Mouse (Mus musculus): ENCODE measurements around the gene Il25.
"Not testable (repeated sequence)": the region's sequence is repeated elsewhere in the genome, so short reads cannot be mapped to it uniquely, and the experiment has no call there.

The Il25 gene

DNA sequence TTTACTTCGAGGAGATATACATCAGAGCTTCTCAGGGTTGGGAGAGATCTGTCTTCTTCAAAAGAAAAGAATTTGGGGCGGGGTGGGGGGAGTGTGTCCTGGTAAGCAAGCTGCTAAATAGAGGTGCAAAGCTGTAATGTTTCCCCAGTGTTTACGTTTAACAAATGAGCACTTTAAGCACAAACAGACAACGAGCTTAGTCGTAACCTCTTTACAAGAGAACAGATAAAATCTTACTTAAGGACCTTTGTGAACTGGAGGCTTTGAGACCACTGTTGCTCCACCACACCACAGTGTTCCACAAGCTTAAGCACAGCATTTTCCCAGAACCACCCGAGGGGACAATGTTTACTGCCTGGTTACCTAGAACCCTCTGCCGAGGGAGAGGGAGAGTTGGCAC lies 5.2 kb upstream of the Il25 start:
- no peak for DNase-seq (ENCODE audit: low read depth)

DNA sequence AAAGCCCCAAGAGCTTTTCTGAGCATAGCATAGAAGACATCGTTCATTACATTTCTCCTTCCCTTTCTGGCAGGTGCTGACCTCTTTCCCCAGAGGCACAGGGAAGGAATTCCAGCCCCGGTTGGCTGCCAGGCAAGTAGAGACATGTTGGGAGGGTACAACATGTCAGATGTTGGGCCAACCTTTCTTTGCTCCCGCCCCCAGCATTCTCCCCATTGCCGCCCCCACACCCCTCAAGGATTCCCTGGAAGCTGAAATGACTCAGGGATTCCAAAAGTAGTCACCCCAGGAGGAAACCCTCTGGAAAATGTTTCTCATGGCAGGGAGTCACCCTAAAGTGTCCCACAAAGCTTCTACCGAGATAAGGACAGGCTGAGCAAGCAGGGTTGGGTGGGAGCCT lies 2.7 kb upstream of the Il25 start:
- no peak for DNase-seq (ENCODE audit: low read depth)

DNA sequence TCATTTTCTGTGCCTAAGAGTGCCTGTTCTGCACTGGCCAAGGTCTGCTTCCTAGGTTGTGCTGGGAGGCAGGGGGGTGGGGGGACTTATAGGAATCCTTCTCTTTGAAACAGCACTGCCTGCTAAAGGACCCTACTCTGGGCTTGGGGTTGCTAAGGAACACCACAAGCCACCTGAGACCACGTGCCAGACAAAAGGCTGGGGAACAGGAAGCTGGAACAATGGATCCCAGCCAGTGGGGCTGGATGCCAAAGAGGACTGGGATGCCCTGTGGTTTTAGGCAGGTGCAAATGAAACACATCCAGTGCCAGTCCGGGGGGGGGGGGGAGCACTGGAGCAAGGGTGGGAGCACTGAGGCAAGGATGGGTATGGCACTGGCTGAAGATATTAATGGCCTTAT lies 2.1 kb upstream of the Il25 start:
- no peak for DNase-seq (ENCODE audit: low read depth)

DNA sequence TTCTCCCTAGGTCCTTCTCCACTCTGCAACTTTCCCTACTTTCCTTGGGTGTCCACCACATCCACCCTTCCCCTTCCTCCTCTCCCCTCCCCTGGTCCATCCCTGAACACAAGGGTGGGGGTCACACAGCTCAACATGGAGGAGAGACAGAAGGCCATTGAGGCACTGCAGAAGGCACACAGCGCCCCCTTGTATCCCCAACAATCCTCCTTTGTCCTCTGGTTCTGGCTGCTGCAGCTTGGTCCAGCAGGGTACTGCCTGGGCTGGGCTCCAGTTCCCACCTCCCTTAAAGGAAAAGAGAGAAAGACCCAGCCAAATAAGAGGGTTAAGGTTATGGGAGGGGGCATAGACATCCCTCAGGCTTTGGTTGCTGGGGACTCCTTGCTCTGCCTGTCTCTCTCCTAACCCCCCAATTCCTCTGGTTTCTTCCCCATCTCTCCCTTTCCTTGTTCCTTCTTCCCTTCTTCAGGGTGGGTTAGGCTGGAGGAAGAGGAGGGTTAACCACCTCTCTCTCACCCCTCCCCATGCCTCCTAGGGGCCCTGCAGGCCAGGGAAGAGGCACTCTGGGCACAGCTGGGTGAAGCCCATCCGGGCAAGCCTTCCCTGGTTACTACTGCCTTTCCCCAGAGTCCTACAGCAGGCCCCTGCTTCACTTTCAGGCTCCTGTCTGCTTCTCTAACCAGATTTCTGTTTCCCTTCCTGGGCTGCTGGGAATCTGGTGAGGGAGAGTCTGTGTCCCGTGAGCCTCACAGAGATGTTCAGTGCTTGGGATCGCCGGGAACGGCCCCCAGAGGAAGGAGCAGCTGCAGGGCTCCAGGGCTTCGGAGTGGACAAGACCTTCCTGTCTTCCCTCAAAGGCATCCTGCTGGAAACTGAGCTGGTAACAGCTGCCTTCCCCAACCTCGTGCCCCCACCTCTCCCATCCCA lies 3.7 kb downstream of the Il25 start, which contains the start of gene Cmtm5:
Gene Cmtm5 (plus strand): TSS at position 358 of the 927 bp plus-strand sequence.
- no peak for DNase-seq (ENCODE audit: low read depth)

DNA sequence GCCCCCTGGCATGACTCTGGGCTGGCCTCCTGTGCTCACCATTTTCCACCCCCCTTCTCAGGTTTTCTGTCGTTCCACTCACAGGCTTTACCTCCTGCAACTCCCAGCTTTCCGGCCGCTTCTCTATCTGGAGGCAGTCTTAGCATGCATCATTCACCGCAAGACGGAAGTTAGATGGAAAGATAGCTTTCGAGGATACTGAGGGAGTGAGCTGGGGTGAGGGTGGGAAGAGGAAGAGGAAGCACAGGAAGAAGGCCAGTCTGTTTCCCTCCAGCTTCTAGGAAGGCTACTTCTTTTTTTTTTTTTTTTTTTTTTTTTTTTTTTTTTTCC lies 4.3 kb downstream of the Il25 start:
- no peak for DNase-seq (ENCODE audit: low read depth)

DNA sequence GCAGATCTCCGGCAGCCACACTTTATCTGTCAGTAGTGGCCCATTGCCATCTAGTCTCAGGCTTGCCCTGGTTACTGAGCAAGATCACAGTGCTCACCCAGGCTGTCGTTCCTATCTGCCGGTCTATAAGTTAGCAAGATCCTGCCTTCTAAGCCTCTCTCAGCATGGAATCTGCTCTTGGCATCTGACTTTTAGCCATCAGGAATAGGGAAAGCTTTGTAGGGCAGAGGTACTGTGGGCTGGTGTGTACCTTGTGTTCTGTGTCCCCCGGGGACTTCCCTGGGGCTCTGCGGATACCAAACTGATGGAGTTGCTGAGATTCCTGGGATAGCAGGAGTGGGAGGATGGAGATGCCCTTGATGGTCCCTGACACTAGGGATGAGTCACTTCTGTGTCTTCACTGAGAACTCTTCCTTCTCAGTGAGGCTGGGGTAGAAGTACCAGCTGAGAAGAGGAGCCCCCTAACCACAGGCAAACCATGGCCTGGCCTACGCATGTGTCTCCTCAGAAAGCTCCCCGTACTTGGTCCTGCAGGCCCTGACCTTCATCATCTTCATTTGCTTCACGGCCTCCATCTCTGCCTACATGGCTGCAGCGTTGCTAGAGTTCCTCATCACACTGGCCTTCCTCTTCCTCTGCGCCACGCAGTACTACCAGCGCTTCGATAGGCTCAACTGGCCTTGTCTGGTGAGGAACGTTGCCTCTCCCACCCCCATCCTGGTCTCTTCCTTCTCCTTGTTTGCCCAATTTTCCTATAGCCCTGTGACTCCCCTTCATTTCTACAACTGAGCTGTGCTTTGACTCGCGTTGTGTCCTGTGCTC lies 5.1 kb downstream of the Il25 start:
- no peak for DNase-seq (ENCODE audit: low read depth)

DNA sequence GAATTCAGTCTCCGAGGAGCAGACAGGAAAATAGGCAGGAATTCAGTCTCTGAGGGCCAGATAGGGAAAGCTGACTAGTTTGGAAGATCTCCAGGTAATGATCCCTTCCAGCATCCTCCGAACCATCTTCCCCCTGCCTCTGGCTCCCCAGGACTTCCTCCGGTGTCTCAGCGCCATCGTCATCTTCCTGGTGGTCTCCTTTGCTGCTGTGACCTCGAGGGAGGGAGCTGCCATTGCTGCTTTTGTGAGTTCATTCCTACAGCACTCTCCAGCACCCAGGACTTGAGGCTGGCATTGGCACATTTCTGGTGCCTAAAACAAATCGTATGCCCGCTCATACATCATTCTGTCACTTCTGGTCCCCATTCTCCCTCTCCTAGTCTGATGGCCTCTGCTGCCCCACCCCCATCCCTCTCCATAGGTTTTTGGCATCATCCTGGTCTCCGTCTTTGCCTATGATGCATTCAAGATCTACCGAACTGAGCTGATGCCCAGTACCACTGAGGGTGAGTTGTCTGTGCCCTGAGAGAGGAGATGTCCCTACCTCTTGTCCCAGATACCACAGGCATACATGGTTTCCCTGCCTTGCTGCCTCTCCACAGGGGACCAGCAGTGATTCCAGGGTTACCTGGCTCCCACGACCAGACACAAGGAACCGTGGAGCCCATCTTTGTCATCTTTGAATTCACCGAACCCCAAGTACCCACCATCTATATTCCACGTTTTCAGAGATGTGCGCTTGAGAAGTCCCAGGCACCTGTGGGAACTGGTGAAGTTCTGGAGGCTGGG lies 6.1 kb downstream of the Il25 start:
- DNase-seq (ENCODE audit: low read depth): no peak

DNA sequence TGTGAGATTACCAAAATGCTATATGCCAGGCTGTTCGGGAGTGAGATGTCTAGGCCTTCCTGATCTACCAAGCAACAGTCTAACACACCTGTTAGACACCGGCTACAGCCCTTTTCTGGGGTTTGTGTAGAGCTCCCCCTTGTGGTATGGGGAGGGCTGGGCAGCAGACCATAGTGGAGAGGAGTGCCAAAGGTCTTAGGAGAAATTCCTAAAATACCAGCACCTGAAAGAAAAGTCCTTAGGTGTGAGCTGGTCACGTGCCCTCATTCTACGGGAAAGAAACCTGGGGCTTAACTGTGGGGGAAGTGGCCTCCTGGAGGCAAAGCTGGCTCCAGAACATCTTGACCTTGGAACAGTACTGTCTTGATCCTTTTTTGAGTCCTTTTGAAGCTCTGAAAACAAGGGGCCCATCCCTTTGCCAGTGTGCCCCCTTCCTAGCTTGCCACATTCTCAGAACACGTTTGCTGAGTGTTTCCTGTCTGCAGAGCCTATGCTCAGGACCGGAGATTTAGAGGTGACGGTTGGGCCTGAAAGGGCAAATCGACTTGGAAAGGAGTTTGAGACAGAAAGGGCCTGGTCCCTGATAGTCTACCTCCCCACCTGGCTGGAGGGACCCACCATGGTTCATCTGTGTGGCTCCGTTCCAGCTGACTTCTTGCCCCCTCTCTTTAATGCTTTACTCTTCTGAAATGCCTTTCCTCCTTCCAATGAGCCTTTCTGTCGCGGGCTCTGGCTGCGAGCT lies 7.1 kb downstream of the Il25 start:
- DNase-seq (ENCODE audit: low read depth): peak; percentile 49

DNA sequence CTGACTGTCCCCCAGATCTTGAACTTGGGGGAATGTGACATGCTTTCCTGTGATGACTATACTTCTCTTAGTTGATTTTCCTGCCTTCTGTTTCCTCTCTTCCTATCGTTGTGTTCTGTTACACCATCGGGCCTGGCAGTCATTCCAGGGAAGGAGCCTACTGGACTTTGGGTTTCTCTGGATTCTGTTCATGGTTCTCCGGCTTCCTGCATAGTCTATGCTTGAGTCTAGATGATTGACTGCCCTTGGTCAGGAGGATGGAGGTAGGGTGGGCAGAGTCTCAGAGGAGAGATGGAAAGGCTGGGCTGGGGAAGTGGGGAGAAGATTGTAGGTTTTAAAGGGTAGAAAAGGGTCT lies 7.7 kb downstream of the Il25 start:
- no peak for DNase-seq (ENCODE audit: low read depth)

DNA sequence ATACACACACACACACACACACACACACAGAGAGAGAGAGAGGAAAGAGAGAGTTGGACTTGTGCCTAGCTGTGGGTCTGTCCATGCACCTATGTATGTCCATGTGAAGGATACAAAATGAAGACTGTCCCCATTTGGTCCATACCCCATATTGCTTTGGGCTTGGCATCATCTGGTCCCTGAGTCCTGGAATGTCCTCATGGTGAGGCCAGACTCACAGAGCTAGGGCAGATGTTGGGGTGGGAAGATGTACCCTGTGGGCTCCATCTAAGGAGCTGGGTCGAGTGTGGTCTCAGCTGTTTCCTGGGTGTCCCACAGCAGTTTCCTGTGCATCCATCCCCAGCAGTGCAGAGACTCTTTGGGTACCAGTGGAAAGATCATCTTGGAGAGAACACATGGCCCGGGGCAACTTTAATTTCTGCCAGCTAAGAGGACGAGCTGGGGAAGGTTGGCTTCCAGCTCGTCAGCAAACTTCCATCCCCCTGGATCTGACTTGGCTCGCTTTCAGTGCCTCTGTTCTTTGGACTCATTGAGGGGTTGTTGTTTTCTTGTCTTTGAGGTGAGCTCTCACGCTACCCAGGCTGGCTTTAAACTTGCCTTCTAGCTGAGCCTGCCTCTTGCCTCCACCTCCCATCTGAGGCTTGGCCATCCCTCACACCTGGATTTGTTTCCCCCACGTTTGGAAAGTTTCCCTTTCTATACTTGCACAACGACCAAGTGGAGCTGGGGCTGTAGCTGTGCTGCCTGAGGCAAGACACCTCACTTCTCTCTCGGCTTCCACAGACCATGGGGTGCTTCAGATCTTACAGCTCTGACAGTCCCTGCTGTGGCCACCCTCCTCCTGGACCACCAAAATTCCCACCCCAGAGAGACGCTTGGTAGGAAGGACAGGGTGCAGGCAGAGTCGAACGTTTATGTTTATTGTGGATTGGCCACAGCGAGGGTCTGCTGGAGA lies 8.8 kb downstream of the Il25 start:
- DNase-seq (ENCODE audit: low read depth): no peak

DNA sequence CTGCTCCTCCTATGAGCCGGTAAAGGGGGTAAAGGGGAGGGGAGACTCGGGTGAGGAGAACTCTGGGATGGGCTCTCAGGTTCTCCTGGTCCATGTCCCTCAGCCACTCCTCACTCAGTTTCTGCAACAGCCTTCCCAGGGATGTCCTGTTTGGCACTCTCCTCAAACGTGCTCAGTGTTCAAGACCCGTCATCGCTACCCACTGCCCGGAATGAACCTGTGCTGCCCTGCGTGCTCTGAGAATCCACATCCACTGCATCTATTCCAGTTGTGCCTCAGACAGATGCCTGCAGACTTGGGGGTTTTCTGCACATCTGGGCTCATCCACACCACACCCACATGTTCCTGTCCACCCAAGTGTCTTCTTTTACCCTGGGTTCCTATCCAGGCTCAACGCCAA lies 10.0 kb downstream of the Il25 start:
- no peak for DNase-seq (ENCODE audit: low read depth)

DNA sequence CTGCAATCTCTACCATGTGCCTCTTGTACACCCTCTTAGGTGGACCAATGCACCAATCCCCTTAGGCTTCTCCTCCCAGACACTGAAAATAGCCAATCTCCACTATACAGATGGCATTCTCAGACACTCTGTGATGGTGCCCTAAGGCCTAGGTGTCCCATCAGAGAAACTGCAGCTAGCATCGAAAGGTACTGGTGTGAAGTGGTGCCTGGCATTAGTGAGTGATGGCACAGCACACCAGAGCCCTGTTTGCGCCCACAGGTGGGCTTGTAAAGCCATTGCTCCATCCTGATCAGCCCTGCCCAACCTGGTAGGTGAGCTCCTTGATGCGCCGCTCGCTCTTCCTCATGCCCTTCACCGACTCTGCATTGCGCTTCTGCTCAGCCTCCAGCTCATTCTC lies 11.5 kb downstream of the Il25 start:
- no peak for DNase-seq (ENCODE audit: low read depth)

DNA sequence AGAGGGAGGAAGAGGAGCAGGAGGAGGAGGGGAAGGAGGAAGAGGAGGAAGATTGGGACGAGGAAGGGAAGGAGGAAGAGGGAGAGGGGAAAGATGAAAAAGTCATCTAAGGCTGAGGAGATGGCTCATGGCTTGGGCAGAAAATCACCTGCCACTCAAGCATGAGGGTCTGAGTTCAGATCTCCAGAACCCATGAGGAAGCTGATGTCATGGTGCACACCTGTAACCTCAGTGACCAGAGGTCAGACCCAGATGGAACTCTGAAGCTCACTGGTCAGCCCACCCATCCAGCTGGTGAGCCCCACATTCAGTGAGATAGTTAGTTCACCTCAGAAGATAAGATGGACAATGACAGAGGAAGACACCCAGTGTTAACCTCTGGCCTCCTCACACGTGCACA lies 12.4 kb downstream of the Il25 start:
- DNase-seq (ENCODE audit: low read depth): no peak

DNA sequence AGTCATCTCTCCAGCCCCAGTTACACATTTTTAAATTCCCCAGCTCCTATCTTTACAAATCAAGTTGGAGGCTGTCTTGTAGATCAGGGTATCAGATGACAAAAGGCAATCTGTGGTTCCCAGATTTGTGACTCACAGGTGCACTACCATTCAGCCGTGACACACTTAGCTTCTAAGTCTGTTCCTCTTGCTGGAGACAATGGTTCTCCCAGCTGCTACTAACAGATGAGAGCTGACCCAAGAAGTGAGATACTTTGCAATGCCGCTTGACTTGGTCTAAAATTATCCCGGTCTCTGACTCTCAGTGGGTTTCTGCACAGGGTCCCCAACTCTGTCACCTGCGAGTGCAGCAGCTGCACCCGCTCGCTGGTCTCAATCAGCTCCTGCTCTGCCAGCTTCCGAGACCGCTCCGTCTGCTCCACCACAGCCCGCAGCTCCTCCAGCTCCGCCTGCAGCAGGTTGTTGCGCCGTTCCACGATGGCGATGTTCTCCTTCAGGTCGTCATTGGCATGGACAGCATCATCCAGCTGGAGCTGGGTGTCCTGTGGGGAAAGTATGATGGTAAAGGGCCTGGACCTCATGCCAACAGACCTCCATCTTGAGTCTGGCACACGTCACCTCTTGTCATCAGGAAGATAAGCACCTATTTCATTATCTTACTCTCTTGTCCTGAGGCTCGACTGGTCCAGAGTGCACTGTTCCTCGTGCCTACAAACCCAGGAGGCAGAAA lies 13.6 kb downstream of the Il25 start:
- no peak for DNase-seq (ENCODE audit: low read depth)

DNA sequence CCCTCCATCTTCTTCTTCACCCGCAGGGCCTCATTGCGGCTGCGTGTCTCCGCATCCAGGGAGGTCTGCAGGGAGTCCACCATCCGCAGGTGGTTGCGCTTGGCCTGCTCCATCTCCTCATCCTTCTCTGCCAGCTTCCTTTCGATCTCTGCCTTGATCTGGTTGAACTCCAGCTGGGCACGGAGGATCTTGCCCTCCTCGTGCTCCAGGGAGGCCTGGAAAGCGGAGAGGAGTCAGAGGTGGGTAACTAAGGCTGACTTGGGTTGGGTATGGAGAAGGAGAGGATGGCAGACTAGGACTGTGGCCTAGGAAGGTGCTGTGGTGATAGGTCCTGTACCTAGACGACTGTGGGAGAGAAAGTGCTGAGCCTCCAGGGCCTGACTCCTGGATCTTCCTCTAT lies 14.5 kb downstream of the Il25 start:
- not testable (repeated sequence) for DNase-seq (ENCODE audit: low read depth)

DNA sequence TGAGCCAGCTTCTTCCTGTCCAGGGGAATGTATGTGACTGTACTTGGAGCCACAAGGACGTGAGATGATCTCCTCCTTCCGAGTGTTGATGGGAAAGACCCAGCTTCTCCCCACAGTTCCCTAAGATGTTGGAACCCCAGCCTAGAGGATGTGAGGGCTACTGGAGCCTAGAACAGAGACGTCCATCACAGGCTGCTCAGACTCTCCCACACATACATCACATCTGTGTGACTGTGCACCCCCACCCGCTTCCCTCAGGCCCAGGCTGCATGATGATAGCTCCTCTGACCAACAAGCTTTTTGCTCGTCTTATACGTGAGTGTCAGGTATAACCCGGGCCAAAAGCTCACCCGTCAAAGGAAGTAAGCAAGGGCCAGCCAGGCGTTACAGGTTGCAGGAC lies 16.3 kb downstream of the Il25 start:
- no peak for DNase-seq (ENCODE audit: low read depth)

DNA sequence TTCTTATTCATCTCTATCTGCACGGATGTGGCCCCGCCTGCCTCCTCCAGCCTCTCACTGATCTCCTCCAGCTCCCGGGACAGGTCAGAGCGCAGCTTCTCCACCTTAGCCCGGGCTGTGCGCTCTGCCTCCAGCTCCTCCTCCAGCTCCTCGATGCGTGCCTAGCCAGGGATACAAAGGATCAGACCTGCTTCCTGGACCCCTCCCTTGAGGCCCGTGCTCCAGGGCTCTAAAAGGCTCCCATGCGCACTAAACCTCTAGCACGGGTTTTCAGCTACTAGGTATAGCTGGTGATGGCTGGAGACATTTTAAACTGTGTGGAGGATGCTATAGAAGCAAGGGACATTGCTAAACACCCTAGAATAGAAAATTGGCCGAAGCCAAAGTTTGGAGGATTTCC lies 18.0 kb downstream of the Il25 start:
- DNase-seq (ENCODE audit: low read depth): no peak

DNA sequence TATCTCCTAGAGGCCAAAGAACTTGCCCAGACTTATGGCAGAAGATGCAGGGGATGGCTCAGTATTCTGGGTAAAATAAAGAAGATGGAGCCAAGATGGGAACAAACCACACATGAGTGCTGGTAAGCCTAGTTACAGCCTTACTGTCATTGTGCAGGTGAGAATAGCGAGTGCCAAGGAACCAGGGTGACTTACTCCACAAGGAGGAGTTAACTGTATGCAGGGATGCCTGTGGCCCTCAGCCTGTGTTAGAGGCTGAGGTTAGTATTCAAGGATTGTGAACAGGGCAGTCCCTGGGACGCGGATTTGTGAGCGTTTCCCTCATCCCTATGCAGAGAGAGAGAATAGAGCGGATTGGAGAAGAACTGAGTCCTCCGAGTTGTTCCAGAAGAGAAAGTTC lies 19.1 kb downstream of the Il25 start:
- DNase-seq (ENCODE audit: low read depth): no peak

DNA sequence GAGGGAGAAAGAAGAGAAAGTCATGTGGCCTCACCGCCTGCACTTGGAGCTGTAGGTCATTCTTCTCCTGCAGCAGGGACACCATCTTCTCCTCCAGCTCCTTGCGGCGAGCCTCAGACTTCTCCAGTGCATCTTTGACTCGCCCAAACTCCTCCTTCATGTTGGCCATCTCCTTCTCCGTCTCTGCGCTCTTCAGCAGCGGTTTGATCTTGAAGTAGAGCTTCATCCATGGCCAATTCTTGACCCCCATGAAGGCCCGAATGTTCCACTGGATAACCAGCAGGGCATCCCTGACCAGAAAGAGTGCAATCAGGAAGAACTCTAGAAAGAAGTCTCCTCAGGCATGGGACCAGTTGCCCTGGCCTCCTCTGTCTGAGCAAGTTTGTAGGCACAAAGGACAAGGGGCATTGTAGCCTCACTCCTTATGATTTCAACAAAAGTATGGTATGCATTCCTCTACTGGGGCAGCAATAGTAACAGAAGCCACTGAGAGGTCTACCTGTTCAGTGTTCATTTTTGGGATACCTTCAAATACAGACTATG lies 21.2 kb downstream of the Il25 start:
- no peak for DNase-seq (ENCODE audit: low read depth)

DNA sequence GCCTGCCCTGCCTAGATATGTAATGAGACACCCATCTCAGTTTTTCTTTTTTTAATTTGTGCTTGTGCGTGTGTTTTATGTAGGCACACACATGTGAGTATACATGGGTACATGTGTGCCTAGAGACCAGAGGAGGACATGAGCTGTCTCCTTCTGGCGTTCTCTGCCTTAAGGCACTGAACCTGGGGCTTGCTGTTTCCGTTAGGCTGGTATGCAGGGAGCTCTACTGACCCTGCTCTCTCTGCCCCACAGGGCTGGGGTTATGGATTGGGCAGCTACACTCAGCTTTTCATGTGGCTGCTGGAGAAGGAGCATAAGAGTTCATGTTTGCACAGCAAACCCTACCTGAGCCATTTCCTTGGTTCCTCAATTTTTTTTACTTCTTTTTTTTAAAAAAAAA lies 22.0 kb downstream of the Il25 start:
- DNase-seq (ENCODE audit: low read depth): no peak

All from c-Kit-positive CD71-positive TER-119-negative erythroid progenitor cells, embryonic 14.5 days (primary cell).